Mouse (Mus musculus): ENCODE results near the gene Tmem236.
"Not testable (repeated sequence)": the region's sequence is repeated elsewhere in the genome, so short reads cannot be mapped to it uniquely, and the experiment has no call there.

DNA sequence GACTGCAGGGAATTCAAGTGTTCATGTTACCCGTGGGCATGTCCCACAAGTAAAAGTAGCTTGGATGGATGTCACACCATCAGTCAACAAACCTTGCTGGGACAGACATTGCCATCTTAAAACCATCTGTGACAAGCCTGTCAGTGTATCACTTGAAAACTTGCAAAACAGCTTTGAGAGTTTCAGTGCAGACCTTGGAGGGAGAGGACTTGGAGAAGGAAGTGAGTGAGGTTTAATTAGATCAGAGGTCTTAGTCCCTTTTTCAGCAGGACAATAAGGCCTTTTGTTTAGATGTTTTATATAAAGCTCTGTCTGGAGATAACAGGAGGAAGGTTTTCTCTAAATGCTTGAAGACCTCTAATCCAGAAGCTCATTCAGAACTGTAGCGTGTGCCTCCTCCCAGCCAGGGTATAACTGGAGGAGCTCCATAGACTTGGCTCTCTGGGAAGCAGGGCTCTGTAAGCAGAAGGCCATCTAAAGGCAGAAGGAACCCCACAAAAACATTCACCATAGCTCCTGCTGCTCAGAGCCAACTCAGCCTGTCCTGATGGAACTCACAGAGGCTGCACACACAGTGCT, 24.1 kb downstream of the Tmem236 start:
- TF ChIP-seq CTCF, POLR2A (IDR thresholded peaks at IDR 0.05; ENCODE audit: insufficient read depth, low read depth, low read length): not testable (repeated sequence)
